Mouse (Mus musculus): Measurements from ENCODE around the gene Tmub1. TPM values are rescaled to one million over a fixed set of nuclear protein-coding genes. Genes with fewer than 3 reads are reported as not detected.
A peak's percentile ranks its signal among the peaks of the same experiment; 100 is the strongest.

Gene Tmub1
- total and polyA plus RNA-seq, 2 experiments from 2014 or later = 65.5 to 91.5 TPM

DNA sequence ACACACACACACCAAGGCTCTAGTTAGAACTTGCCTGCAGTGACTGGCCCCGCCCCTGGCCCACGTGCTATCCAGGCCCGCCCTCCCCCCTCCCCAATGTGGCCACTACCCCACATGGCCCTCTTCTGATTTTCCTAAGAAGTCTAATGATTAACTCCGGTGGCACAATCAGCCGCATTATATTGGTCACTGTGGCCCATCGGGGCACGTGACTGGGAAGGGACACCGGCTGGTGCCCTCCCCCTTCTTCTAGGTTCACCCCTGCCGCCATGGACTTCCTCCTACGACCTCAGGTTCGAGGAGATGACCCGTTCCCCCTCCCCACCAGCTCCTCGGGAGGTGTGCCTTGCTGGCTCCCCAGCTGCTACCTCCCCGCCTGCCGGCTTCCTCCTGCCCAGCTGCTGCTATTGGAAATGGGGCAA, 19.7 kb downstream of the Tmub1 start:
- no peaks in the 10 kb centered on the region for H3K27me3 ChIP-seq (ENCODE audit: insufficient read depth, low read length)
- no peak for DNase-seq (ENCODE audit: low spot score)
- no peak for ATAC-seq (ENCODE audit: low FRiP score)
- H3K36me3 ChIP-seq (ENCODE audit: insufficient read depth, low read length) = peaks cover 29% of the 10 kb centered on the region
- 11% methylated on average over 13 of the region's 15 CpGs for WGBS
- no peak overlapping the region for H3K9ac ChIP-seq (replicated peaks; ENCODE audit: low read length, poor library complexity, severe bottlenecking)
- H3K27ac ChIP-seq (ENCODE audit: low read depth, low read length) = no peak overlapping the region
- no peaks in the 10 kb centered on the region for H3K9me3 ChIP-seq (ENCODE audit: low read length)
- no peak for TF ChIP-seq CTCF (IDR thresholded peaks at IDR 0.05)
- H3K4me1 ChIP-seq (ENCODE audit: insufficient read depth, low read length) = peaks cover 10% of the 10 kb centered on the region; the same call in 1 of the 2 replicates
- H3K4me3 ChIP-seq (ENCODE audit: low read depth, low read length) = no peak overlapping the region
- H3K4me2 ChIP-seq (ENCODE audit: low read depth, low read length, poor library complexity, severe bottlenecking) = no peak overlapping the region

DNA sequence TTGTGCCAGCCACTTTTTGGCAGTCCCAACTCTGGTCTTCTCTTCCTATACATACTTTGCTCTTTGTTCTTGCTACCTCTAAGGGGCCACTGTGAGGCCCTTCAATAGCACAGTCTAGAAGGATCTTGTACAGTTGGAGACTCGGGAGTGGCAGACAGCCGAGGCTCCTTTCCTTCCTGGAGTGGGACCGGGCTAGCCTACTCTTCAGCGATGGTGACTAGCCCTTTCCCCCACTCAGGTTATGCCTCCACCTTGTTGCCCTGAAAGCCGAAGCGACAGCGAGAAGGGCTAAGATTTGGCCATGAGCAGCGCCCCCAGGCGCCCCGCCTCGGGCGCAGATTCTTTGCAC, 20.4 kb downstream of the Tmub1 start:
- TF ChIP-seq CTCF (IDR thresholded peaks at IDR 0.05) = no peak
- H3K4me3 ChIP-seq (ENCODE audit: low read depth, low read length) = no peak overlapping the region
- H3K9ac ChIP-seq (replicated peaks; ENCODE audit: low read length, poor library complexity, severe bottlenecking) = no peak overlapping the region
- H3K4me2 ChIP-seq (ENCODE audit: low read depth, low read length, poor library complexity, severe bottlenecking) = no peak overlapping the region
- no peaks in the 10 kb centered on the region for H3K9me3 ChIP-seq (ENCODE audit: low read length)
- peaks cover 23% of the 10 kb centered on the region for H3K36me3 ChIP-seq (ENCODE audit: insufficient read depth, low read length)
- DNase-seq (ENCODE audit: low spot score) (no peak), ATAC-seq (ENCODE audit: low FRiP score) (no peak)
- no peak overlapping the region for H3K27ac ChIP-seq (ENCODE audit: low read depth, low read length)
- H3K27me3 ChIP-seq (ENCODE audit: insufficient read depth, low read length) = no peaks in the 10 kb centered on the region
- H3K4me1 ChIP-seq (ENCODE audit: insufficient read depth, low read length) = peaks cover 16% of the 10 kb centered on the region; the same call in 1 of the 2 replicates
- 25% methylated on average over 12 of the region's 12 CpGs for WGBS

DNA sequence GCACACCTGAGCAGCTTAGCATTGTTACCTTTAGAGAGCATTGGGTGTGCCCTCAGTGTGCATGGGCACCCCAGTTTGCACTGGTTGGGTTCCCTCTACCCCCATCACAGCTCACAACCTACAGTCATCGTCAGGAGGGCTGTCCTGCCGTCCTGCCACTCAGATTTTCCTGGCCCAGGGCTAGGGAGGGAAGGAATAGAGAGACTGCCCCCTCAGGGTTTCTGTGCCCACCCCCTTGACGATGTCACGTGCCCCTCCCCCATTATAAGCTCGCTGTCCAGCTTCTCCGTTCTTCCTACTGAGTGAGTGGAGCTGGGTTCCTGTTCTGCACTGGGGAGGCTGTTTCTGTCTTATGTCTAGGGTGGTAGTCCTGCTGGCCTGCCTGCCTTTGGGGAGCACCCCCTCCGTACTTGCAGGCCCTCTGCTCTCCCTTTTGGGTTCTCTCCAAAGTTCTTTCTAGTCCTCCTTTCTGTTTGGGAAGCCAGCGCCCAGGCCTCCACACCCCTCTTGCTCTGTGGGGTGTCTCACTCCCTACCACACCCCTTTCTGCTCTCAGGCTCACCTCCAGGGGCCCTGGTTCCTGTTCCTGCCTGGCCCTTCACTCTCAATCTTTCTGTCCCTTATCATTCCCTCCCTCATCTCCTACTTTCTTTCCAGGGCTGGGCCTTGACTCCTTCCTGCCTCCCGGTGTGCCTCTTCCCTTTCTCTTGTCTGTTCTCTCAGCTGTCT, 20.9 kb downstream of the Tmub1 start:
- TF ChIP-seq CTCF (IDR thresholded peaks at IDR 0.05) = no peak
- H3K4me1 ChIP-seq (ENCODE audit: insufficient read depth, low read length) = peaks cover 16% of the 10 kb centered on the region; the same call in 1 of the 2 replicates
- H3K27ac ChIP-seq (ENCODE audit: low read depth, low read length) = no peak overlapping the region
- H3K36me3 ChIP-seq (ENCODE audit: insufficient read depth, low read length) = peaks cover 19% of the 10 kb centered on the region
- no peak overlapping the region for H3K9ac ChIP-seq (replicated peaks; ENCODE audit: low read length, poor library complexity, severe bottlenecking)
- no peak for ATAC-seq (ENCODE audit: low FRiP score)
- H3K9me3 ChIP-seq (ENCODE audit: low read length) = no peaks in the 10 kb centered on the region
- 12% methylated on average over 9 of the region's 9 CpGs for WGBS
- no peaks in the 10 kb centered on the region for H3K27me3 ChIP-seq (ENCODE audit: insufficient read depth, low read length)
- peak overlapping the region; percentile 59; the same call in 1 of the 2 replicates for H3K4me3 ChIP-seq (ENCODE audit: low read depth, low read length)
- H3K4me2 ChIP-seq (ENCODE audit: low read depth, low read length, poor library complexity, severe bottlenecking) = peak overlapping the region; percentile 94; the same call in 1 of the 2 replicates
- no peak for DNase-seq (ENCODE audit: low spot score)

- H3K36me3 ChIP-seq (ENCODE audit: insufficient read depth, low read length) = peaks cover 17% of the 10 kb centered on the region
- ATAC-seq (ENCODE audit: low FRiP score) (no peak), DNase-seq (ENCODE audit: low spot score) (no peak)
- peak overlapping the region; percentile 52; the same call in 1 of the 2 replicates for H3K9ac ChIP-seq (replicated peaks; ENCODE audit: low read length, poor library complexity, severe bottlenecking)
- H3K27me3 ChIP-seq (ENCODE audit: insufficient read depth, low read length) = no peaks in the 10 kb centered on the region
- H3K4me3 ChIP-seq (ENCODE audit: low read depth, low read length) = peak overlapping the region; percentile 59
- WGBS = 3% methylated on average over 10 of the region's 10 CpGs
- no peaks in the 10 kb centered on the region for H3K9me3 ChIP-seq (ENCODE audit: low read length)
- peaks cover 16% of the 10 kb centered on the region; the same call in 1 of the 2 replicates for H3K4me1 ChIP-seq (ENCODE audit: insufficient read depth, low read length)
- peak overlapping the region; percentile 94 for H3K4me2 ChIP-seq (ENCODE audit: low read depth, low read length, poor library complexity, severe bottlenecking)
- no peak for TF ChIP-seq CTCF (IDR thresholded peaks at IDR 0.05)
- no peak overlapping the region for H3K27ac ChIP-seq (ENCODE audit: low read depth, low read length)
These were observed 21.6 kb downstream of the Tmub1 start for GRCm38 (mm10) chr5:24426037-24426432.

GRCm38 (mm10) chr5:24425421-24426036, 22.1 kb downstream of the Tmub1 start:
- peaks cover 17% of the 10 kb centered on the region for H3K36me3 ChIP-seq (ENCODE audit: insufficient read depth, low read length)
- TF ChIP-seq CTCF (IDR thresholded peaks at IDR 0.05) = peak; percentile 39; the same call in 1 of the 2 replicates
- peak overlapping the region; percentile 94 for H3K4me2 ChIP-seq (ENCODE audit: low read depth, low read length, poor library complexity, severe bottlenecking)
- DNase-seq (ENCODE audit: low spot score) = peak; percentile 44
- H3K4me1 ChIP-seq (ENCODE audit: insufficient read depth, low read length) = peaks cover 16% of the 10 kb centered on the region; the same call in 1 of the 2 replicates
- no peak for ATAC-seq (ENCODE audit: low FRiP score)
- peak overlapping the region; percentile 52 for H3K9ac ChIP-seq (replicated peaks; ENCODE audit: low read length, poor library complexity, severe bottlenecking)
- no peaks in the 10 kb centered on the region for H3K9me3 ChIP-seq (ENCODE audit: low read length)
- peak overlapping the region; percentile 59 for H3K4me3 ChIP-seq (ENCODE audit: low read depth, low read length)
- H3K27ac ChIP-seq (ENCODE audit: low read depth, low read length) = peak overlapping the region; percentile 32; the same call in 1 of the 2 replicates
- H3K27me3 ChIP-seq (ENCODE audit: insufficient read depth, low read length) = no peaks in the 10 kb centered on the region
- under 1% methylated on average over 24 of the region's 30 CpGs for WGBS

Measured in midbrain, postnatal 0 days (tissue).